Mouse (Mus musculus): ENCODE results near the gene Pcbp4. TPM values are rescaled to one million over a fixed set of nuclear protein-coding genes. Genes with fewer than 3 reads are reported as not detected.

Pcbp4 gene
- polyA plus RNA-seq, 1 experiment from 2014 or later, result 248 TPM

DNA sequence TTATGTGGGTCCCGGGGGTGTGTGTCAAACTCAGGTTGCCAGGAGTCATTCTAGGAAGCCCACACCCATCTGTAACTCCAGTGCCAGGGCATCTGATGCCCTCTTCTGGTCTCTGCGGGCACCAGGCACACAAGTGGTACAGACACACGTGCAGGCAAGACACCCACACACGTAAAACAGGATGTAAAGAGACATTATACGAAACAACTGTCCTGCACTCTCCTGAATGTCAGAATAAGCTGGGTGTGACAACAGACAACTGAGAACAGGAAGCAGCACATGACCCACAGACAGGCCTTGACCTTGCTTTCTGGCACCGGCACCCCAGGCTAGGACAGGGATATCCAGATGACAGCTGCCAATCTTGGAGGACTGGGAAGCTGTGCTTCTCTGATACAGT lies 16.2 kb downstream of the Pcbp4 start:
- Histone ChIP-seq H3K4me2 (no peak overlapping the region), H3K27ac (no peak overlapping the region), H3K4me3 (no peak overlapping the region), H3K9ac (no peak overlapping the region), H3K27me3 (0 out of 2 replicates have a peak, but pooled peaks cover 3% of the 10 kb centered on the region), H3K36me3 (peaks cover 4% of the 10 kb centered on the region), H3K4me1 (replicated peaks) (peaks cover 35% of the 10 kb centered on the region), H3K9me3 (no peaks in the 10 kb centered on the region)
- WGBS, result 81% methylated on average over 6 of the region's 6 CpGs
- no peak for ATAC-seq (ENCODE audit: low FRiP score)

GRCm38 (mm10) chr9:106469776-106470175 lies 16.7 kb downstream of the Pcbp4 start:
- Histone ChIP-seq H3K9ac (no peak overlapping the region), H3K9me3 (no peaks in the 10 kb centered on the region), H3K4me3 (no peak overlapping the region), H3K27ac (no peak overlapping the region), H3K27me3 (0 out of 2 replicates have a peak, but pooled peaks cover 3% of the 10 kb centered on the region), H3K36me3 (no peaks in the 10 kb centered on the region), H3K4me2 (no peak overlapping the region), H3K4me1 (replicated peaks) (peaks cover 35% of the 10 kb centered on the region)
- no peak for ATAC-seq (ENCODE audit: low FRiP score)
- WGBS, result 81% methylated on average over 9 of the region's 9 CpGs

GRCm38 (mm10) chr9:106470991-106471750 lies 18.1 kb downstream of the Pcbp4 start:
- no peak overlapping the region for H3K27ac ChIP-seq
- peaks cover 26% of the 10 kb centered on the region for H3K4me1 ChIP-seq (replicated peaks)
- H3K4me2 ChIP-seq, result no peak overlapping the region
- H3K36me3 ChIP-seq, result no peaks in the 10 kb centered on the region
- no peak for ATAC-seq (ENCODE audit: low FRiP score)
- no peak overlapping the region for H3K4me3 ChIP-seq
- 0 out of 2 replicates have a peak overlapping the region, but pooled peaks have one; percentile 39 for H3K9ac ChIP-seq
- H3K9me3 ChIP-seq, result no peaks in the 10 kb centered on the region
- 0 out of 2 replicates have a peak, but pooled peaks cover 3% of the 10 kb centered on the region for H3K27me3 ChIP-seq
- 65% methylated on average over 14 of the region's 14 CpGs for WGBS

DNA sequence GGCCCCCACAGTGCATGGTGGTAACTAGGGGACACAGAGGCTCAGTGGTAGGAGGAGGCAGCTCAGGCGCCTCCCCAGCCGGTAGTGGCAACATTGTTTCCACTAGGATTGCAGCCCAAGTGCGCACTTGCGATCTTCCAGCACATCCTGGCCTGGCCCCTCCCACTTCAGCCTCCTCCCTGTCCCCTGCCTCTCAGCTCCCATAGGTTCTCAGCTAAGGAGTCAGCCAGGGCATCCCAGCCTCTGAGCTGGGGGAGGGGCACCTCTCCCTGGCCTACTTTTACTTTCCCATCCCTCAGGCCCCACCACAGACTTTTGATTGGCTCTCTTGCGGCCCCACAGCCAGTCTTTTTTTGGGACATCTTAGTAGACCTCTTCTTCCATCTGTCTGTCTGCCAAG lies 18.8 kb downstream of the Pcbp4 start:
- Histone ChIP-seq H3K36me3 (no peaks in the 10 kb centered on the region), H3K4me1 (replicated peaks) (peaks cover 31% of the 10 kb centered on the region), H3K9ac (0 out of 2 replicates have a peak overlapping the region, but pooled peaks have one; percentile 39), H3K27me3 (0 out of 2 replicates have a peak, but pooled peaks cover 3% of the 10 kb centered on the region), H3K27ac (no peak overlapping the region), H3K4me2 (no peak overlapping the region), H3K9me3 (no peaks in the 10 kb centered on the region), H3K4me3 (no peak overlapping the region)
- ATAC-seq (ENCODE audit: low FRiP score), result no peak
- 9% methylated on average over 5 of the region's 5 CpGs for WGBS

- Histone ChIP-seq H3K4me2 (no peak overlapping the region), H3K4me1 (replicated peaks) (peaks cover 31% of the 10 kb centered on the region), H3K27me3 (0 out of 2 replicates have a peak, but pooled peaks cover 3% of the 10 kb centered on the region), H3K4me3 (no peak overlapping the region), H3K27ac (no peak overlapping the region), H3K9me3 (no peaks in the 10 kb centered on the region), H3K36me3 (no peaks in the 10 kb centered on the region), H3K9ac (no peak overlapping the region)
- WGBS, result 85% methylated on average over 4 of the region's 4 CpGs
- no peak for ATAC-seq (ENCODE audit: low FRiP score)
These were observed 19.2 kb downstream of the Pcbp4 start for GRCm38 (mm10) chr9:106472321-106472720.

GRCm38 (mm10) chr9:106473081-106473752 lies 20.1 kb downstream of the Pcbp4 start:
- Histone ChIP-seq H3K9ac (peak overlapping the region; percentile 13; the same call in 1 of the 2 replicates), H3K4me3 (no peak overlapping the region), H3K4me1 (replicated peaks) (peaks cover 39% of the 10 kb centered on the region), H3K4me2 (no peak overlapping the region), H3K27ac (no peak overlapping the region), H3K27me3 (0 out of 2 replicates have a peak, but pooled peaks cover 3% of the 10 kb centered on the region), H3K36me3 (no peaks in the 10 kb centered on the region), H3K9me3 (no peaks in the 10 kb centered on the region)
- ATAC-seq (ENCODE audit: low FRiP score), result no peak
- WGBS, result 90% methylated on average over 16 of the region's 16 CpGs

GRCm38 (mm10) chr9:106473753-106474105 lies 20.6 kb downstream of the Pcbp4 start:
- ATAC-seq (ENCODE audit: low FRiP score), result no peak
- H3K27ac ChIP-seq, result no peak overlapping the region
- no peak overlapping the region for H3K4me2 ChIP-seq
- H3K4me1 ChIP-seq (replicated peaks), result peaks cover 44% of the 10 kb centered on the region
- H3K9ac ChIP-seq, result peak overlapping the region; percentile 13; the same call in 1 of the 2 replicates
- H3K27me3 ChIP-seq, result 0 out of 2 replicates have a peak, but pooled peaks cover 3% of the 10 kb centered on the region
- 87% methylated on average over 5 of the region's 5 CpGs for WGBS
- H3K4me3 ChIP-seq, result no peak overlapping the region
- H3K36me3 ChIP-seq, result no peaks in the 10 kb centered on the region
- no peaks in the 10 kb centered on the region for H3K9me3 ChIP-seq

GRCm38 (mm10) chr9:106474456-106474855 lies 21.4 kb downstream of the Pcbp4 start:
- Histone ChIP-seq H3K9ac (no peak overlapping the region; the same call in 1 of the 2 replicates), H3K9me3 (no peaks in the 10 kb centered on the region), H3K27me3 (0 out of 2 replicates have a peak, but pooled peaks cover 3% of the 10 kb centered on the region), H3K27ac (no peak overlapping the region), H3K4me3 (no peak overlapping the region), H3K4me2 (peak overlapping the region; percentile 19; the same call in 1 of the 2 replicates), H3K36me3 (no peaks in the 10 kb centered on the region), H3K4me1 (replicated peaks) (peaks cover 46% of the 10 kb centered on the region)
- no peak for ATAC-seq (ENCODE audit: low FRiP score)
- 6% methylated on average over 6 of the region's 6 CpGs for WGBS

DNA sequence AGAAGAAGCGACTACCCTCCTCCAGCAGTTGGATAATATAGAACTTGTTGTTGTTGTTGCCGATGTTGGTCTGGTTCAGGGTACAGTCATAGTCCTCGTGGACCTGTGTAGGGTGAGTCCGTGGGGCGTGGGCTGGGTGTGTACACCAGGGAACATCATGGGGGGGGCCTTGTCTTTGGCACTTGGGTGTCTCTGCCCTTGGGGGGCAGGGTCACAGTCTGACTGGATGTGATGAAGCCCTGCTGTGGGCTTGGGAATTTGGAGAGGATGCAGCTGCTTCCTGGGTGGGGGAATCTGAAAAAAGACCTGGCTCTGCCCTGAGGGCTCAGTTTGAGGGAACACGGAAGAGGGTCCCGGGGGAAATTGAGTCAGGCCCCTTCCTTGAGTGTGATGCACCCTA lies 22.0 kb downstream of the Pcbp4 start:
- Histone ChIP-seq H3K4me3 (no peak overlapping the region), H3K36me3 (0 out of 2 replicates have a peak, but pooled peaks cover 3% of the 10 kb centered on the region), H3K9ac (no peak overlapping the region), H3K4me1 (replicated peaks) (peaks cover 46% of the 10 kb centered on the region), H3K27ac (no peak overlapping the region), H3K27me3 (0 out of 2 replicates have a peak, but pooled peaks cover 3% of the 10 kb centered on the region), H3K9me3 (no peaks in the 10 kb centered on the region), H3K4me2 (no peak overlapping the region)
- no peak for ATAC-seq (ENCODE audit: low FRiP score)
- 67% methylated on average over 7 of the region's 7 CpGs for WGBS

GRCm38 (mm10) chr9:106475663-106476001 lies 22.5 kb downstream of the Pcbp4 start, which contains the start of gene Rrp9:
Rrp9 (plus strand) TSS chr9:106475963.
- H3K4me1 ChIP-seq (replicated peaks), result peaks cover 46% of the 10 kb centered on the region

DNA sequence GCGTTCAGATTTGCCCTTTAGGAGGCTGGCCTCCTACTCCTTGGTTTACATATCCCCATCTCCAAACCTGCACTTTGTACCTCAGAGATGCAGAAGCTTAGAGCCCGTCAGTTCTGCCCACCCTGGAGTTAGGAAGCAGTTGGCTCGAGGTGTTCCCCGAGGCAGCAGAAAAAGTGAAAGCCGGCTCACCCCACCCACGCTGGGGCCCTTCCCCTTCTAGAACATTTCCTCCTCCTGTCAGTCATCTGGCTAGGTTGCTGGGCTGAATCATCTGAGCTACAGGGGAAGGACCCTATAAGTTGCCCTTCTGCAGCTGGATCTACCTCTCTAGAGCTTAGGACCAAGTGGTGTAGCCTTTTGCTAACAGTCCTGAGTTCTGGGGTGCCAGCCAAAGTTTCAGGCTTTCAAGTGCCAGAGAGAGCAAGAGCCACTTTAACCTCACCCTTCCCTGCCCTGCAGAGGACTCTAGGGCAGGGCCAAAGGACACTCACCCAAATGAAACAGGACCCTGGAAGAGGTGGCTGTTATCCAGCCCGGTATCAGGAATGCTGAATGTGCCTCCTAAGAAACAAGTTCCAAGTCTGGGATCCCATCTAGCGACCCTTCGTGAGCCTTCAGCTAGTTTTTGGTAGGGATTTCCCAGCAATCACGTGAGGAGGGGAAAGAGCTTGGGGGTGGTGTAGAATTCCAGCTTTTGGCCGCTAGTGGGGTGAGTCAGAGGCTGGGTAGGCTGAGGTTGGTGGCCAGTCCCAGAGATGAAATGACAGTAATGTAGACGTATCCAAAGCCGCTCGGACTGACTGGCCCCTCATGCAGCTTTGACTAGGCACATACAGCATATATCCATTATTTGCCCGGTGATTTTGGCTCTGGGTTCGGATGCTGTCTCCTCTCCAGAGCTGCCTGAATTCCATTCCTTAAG lies 23.2 kb downstream of the Pcbp4 start:
- peak overlapping the region; percentile 37 for H3K4me2 ChIP-seq
- H3K4me1 ChIP-seq (replicated peaks), result peaks cover 46% of the 10 kb centered on the region
- no peak overlapping the region for H3K4me3 ChIP-seq
- ATAC-seq (ENCODE audit: low FRiP score), result no peak; the same call in 1 of the 2 replicates
- H3K9ac ChIP-seq, result peak overlapping the region; percentile 39
- H3K27ac ChIP-seq, result peak overlapping the region; percentile 18; the same call in 1 of the 2 replicates
- H3K27me3 ChIP-seq, result 0 out of 2 replicates have a peak, but pooled peaks cover 3% of the 10 kb centered on the region
- H3K9me3 ChIP-seq, result no peaks in the 10 kb centered on the region
- peaks cover 15% of the 10 kb centered on the region for H3K36me3 ChIP-seq
- 40% methylated on average over 16 of the region's 16 CpGs for WGBS

More at GRCm38 (mm10) chr9:106475663-106476001, 22.5 kb downstream of the Pcbp4 start, which contains the start of gene Rrp9:
- Histone ChIP-seq H3K4me2 (peak within 1 kb of the TSS; percentile 37), H3K36me3 (peaks cover 9% of the 10 kb centered on the region), H3K9me3 (no peaks in the 10 kb centered on the region), H3K4me3 (no peak within 1 kb of the TSS), H3K27ac (peak within 1 kb of the TSS; percentile 18; the same call in 1 of the 2 replicates), H3K9ac (peak within 1 kb of the TSS; percentile 39), H3K27me3 (0 out of 2 replicates have a peak, but pooled peaks cover 3% of the 10 kb centered on the region)
- ATAC-seq (ENCODE audit: low FRiP score), result no peak
- WGBS, result 92% methylated on average over 10 of the region's 10 CpGs

Measured in hindbrain, embryonic 13.5 days (tissue).